Mouse (Mus musculus) CH12.LX (cell line): Measurements from ENCODE around the gene Opcml. TPM values are rescaled to one million over a fixed set of nuclear protein-coding genes. Genes with fewer than 3 reads are reported as not detected.

ENCODE experiments used
- DNase-seq: peaks from one replicate; pipeline ENCODE4 v3.0.0-alpha.2; 2013; ENCODE audit errors: extremely low read depth
- H3K27ac ChIP-seq: 2 replicates; pipeline ENCODE4 v1.5.1; 2012; ENCODE audit warnings: low read depth, mild to moderate bottlenecking, control low read depth, moderate library complexity; ENCODE audit not compliant: insufficient read depth
- H3K27me3 ChIP-seq: replicated peaks from 2 replicates; pipeline ENCODE3; 2012; ENCODE audit warnings: inconsistent platforms
- H3K36me3 ChIP-seq, 2 experiments: replicated peaks in 1 of 2; 2 replicates each; pipeline versions ENCODE3 to v1.6.1; 2012; ENCODE audit warnings: inconsistent platforms in 1 of 2, low read length in 1 of 2, mild to moderate bottlenecking in 1 of 2, mixed read lengths in 1 of 2, moderate library complexity in 1 of 2; ENCODE audit not compliant: control insufficient read depth in 1 of 2, insufficient read depth in 1 of 2
- H3K4me1 ChIP-seq, 2 experiments: 2 replicates each; pipeline ENCODE4 v1.6.1; 2012; ENCODE audit warnings: inconsistent platforms in 1 of 2, moderate library complexity in 1 of 2; ENCODE audit not compliant: insufficient read depth in 2 of 2, control insufficient read depth in 1 of 2
- H3K4me2 ChIP-seq: 2 replicates; pipeline ENCODE4 v1.6.1; 2012; ENCODE audit warnings: low read depth, mild to moderate bottlenecking, control low read depth; ENCODE audit not compliant: poor library complexity, insufficient read depth, severe bottlenecking
- H3K4me3 ChIP-seq, 3 experiments: fragments of 150-350 bp in 1 of 3; sonication (generic) in 1 of 3; replicated peaks in 1 of 3; 2 replicates each; pipeline versions ENCODE3 to v1.5.1; 2011 to 2012; ENCODE audit warnings: low read depth in 2 of 3, low read length in 2 of 3, mild to moderate bottlenecking in 2 of 3, moderate library complexity in 2 of 3, control low read depth in 1 of 3, improper control_type of control experiment in 1 of 3, inconsistent platforms in 1 of 3, mixed read lengths in 1 of 3; ENCODE audit not compliant: poor library complexity in 1 of 3
- H3K79me2 ChIP-seq: replicated peaks from 2 replicates; pipeline ENCODE4 v1.6.1; 2012; ENCODE audit warnings: mild to moderate bottlenecking, moderate library complexity; ENCODE audit not compliant: control insufficient read depth, poor library complexity, insufficient read depth, severe bottlenecking; ENCODE audit errors: extremely low read depth
- H3K9ac ChIP-seq: 2 replicates; pipeline ENCODE4 v1.6.1; 2012; ENCODE audit warnings: low read depth, mild to moderate bottlenecking, control low read depth, moderate library complexity; ENCODE audit not compliant: insufficient read depth
- H3K9me3 ChIP-seq: replicated peaks from 2 replicates; pipeline ENCODE3; 2012; ENCODE audit warnings: low read length, inconsistent platforms, mixed read lengths
- BHLHE40 ChIP-seq: IDR thresholded peaks from 2 replicates; pipeline ENCODE4 v1.6.1; 2011; ENCODE audit warnings: mild to moderate bottlenecking, low read depth, low read length, improper control_type of control experiment
- CHD1 ChIP-seq: IDR thresholded peaks from 2 replicates; pipeline ENCODE4 v1.6.1; 2012; ENCODE audit warnings: low read depth, low read length, improper control_type of control experiment, inconsistent platforms
- CHD2 ChIP-seq: IDR thresholded peaks from 2 replicates; pipeline ENCODE4 v1.6.1; 2011; ENCODE audit warnings: low read length, improper control_type of control experiment
- CTCF ChIP-seq, 2 experiments: IDR thresholded peaks in 1 of 2; conservative IDR thresholded peaks in 1 of 2; 2 replicates each; pipeline ENCODE4 v1.5.1; 2011 to 2012; ENCODE audit warnings: low read depth in 2 of 2, low read length in 2 of 2, improper control_type of control experiment in 1 of 2, inconsistent platforms in 1 of 2, mild to moderate bottlenecking in 1 of 2, moderate library complexity in 1 of 2
- E2F4 ChIP-seq: IDR thresholded peaks from 2 replicates; pipeline ENCODE4 v1.6.1; 2011; ENCODE audit warnings: low read depth, low read length, improper control_type of control experiment; ENCODE audit not compliant: insufficient replicate concordance
- ELF1 ChIP-seq: IDR thresholded peaks from 2 replicates; pipeline ENCODE4 v1.6.1; 2014; ENCODE audit warnings: low read depth, mild to moderate bottlenecking, inconsistent platforms, low read length, improper control_type of control experiment
- EP300 ChIP-seq: IDR thresholded peaks from 2 replicates; pipeline ENCODE4 v1.6.1; 2011; ENCODE audit warnings: low read length, improper control_type of control experiment
- GABPA ChIP-seq: IDR thresholded peaks from 2 replicates; pipeline ENCODE4 v1.6.1; 2012; ENCODE audit warnings: low read depth, low read length, improper control_type of control experiment, inconsistent platforms; ENCODE audit not compliant: insufficient replicate concordance
- HCFC1 ChIP-seq: IDR thresholded peaks from 2 replicates; pipeline ENCODE4 v1.6.1; 2012; ENCODE audit warnings: low read depth, mild to moderate bottlenecking, inconsistent platforms, low read length, improper control_type of control experiment
- MAX ChIP-seq: IDR thresholded peaks from 2 replicates; pipeline ENCODE4 v1.6.1; 2011; ENCODE audit warnings: low read length, improper control_type of control experiment
- MEF2A ChIP-seq: IDR thresholded peaks from 2 replicates; pipeline ENCODE4 v1.6.1; 2014; ENCODE audit warnings: low read depth, mild to moderate bottlenecking, inconsistent platforms, low read length, improper control_type of control experiment, borderline replicate concordance
- MXI1 ChIP-seq: IDR thresholded peaks from 2 replicates; pipeline ENCODE4 v1.6.1; 2011; ENCODE audit warnings: mild to moderate bottlenecking, low read depth, low read length, improper control_type of control experiment
- MYC ChIP-seq: IDR thresholded peaks from 2 replicates; pipeline ENCODE4 v1.6.1; 2011; ENCODE audit warnings: low read depth, mild to moderate bottlenecking, improper control_type of control experiment, low read length
- PAX5 ChIP-seq: IDR thresholded peaks from 2 replicates; pipeline ENCODE4 v1.6.1; 2012; ENCODE audit warnings: low read length, inconsistent platforms, mixed read lengths
- POLR2AphosphoS2 ChIP-seq: IDR thresholded peaks from 2 replicates; pipeline ENCODE4 v1.6.1; 2011; ENCODE audit warnings: low read depth, low read length, improper control_type of control experiment
- RCOR1 ChIP-seq: conservative IDR thresholded peaks from 2 replicates; pipeline ENCODE4 v1.6.1; 2012; ENCODE audit warnings: low read depth, mild to moderate bottlenecking, inconsistent platforms, low read length, improper control_type of control experiment
- TBP ChIP-seq: conservative IDR thresholded peaks from 2 replicates; pipeline ENCODE4 v1.6.1; 2011; ENCODE audit warnings: low read depth, low read length, improper control_type of control experiment
- UBTF ChIP-seq: IDR thresholded peaks from 2 replicates; pipeline ENCODE4 v1.6.1; 2012; ENCODE audit warnings: low read depth, mild to moderate bottlenecking, inconsistent platforms, low read length, improper control_type of control experiment, moderate library complexity
- ZMIZ1 ChIP-seq: IDR thresholded peaks from 2 replicates; pipeline ENCODE4 v1.6.1; 2012; ENCODE audit warnings: low read depth, mild to moderate bottlenecking, inconsistent platforms, low read length, improper control_type of control experiment
- ZNF384 ChIP-seq: IDR thresholded peaks from 2 replicates; pipeline ENCODE4 v1.6.1; 2012; ENCODE audit warnings: low read depth, low read length, improper control_type of control experiment, inconsistent platforms
- dilution Hi-C: fragments of 300-500 bp; cut with MboI; formaldehyde crosslinking; loops from 2 replicates; pipeline ENCODE4 v1.14.3; 2020; ENCODE audit warnings: low sequenced_read_pairs; ENCODE audit not compliant: extremely low pct_unique_long_range_greater_than_20kb, extremely low pct_ligation_motif_present
- in situ Hi-C: fragments of 300-500 bp; cut with MboI; formaldehyde crosslinking; loops from 3 replicates; pipeline ENCODE4 v1.14.3; 2019; ENCODE audit warnings: low sequenced_read_pairs, low pct_ligation_motif_present, low pct_unique_long_range_greater_than_20kb, mixed read lengths
- polyA plus RNA-seq: library from polyadenylated mRNA; unstranded; fragments of >175 nt; gene quantifications from 2 replicates; pipeline ENCODE4 v1.2.1, GENCODE M21; 2012; ENCODE audit warnings: low read depth; ENCODE audit not compliant: insufficient read length
- total RNA-seq, 2 experiments: library from RNA; depleted of rRNA; stranded (reverse); fragments of 300-350 nt in 1 of 2; fragments of >200 nt in 1 of 2; gene quantifications; 2 replicates each; pipeline ENCODE4 v1.2.3; 2012 to 2014

The Opcml gene
- total and polyA plus RNA-seq, 3 experiments = 0.34 to 0.60 TPM; not detected in 1

DNA sequence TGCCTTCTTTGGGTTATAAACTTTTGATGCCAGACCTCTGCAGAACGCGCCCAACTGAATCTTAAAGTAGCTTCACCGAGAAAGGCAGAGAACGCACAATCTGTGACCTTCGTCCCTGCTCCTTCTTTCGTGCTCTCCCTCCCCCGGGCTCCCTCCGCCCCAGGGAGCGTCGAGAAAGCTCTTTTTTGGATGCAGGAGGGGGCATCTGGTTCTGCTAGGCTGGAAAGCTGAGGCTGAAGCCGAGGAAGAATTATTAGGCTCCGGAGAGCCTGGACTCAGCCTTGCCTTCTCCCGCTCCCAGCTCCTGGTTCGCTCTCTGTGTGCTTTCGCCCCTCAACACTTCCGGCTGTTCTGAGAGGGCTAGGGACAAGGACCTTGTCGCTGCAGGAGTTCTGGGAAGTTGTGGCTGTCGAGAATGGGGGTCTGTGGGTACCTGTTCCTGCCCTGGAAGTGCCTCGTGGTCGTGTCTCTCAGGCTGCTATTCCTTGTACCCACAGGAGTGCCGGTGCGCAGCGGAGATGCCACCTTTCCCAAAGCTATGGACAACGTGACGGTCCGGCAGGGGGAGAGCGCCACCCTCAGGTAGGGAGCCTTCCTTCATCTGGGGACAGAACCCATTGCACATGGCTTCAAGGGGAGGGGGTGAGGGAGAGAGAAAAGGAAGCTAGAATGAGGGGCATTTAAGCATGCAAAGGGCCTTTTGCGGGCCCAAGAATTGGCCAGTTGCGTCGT, 613.4 kb downstream of the Opcml start:
- H3K4me3 ChIP-seq = no peak overlapping the region
- H3K9me3 ChIP-seq = peaks cover 23% of the 10 kb centered on the region
- TF ChIP-seq UBTF (no peak), CHD1 (no peak), POLR2AphosphoS2 (no peak), ELF1 (no peak)
- H3K9ac ChIP-seq = no peak overlapping the region
- dilution Hi-C loops = no loop called here
- in situ Hi-C loops = no loop called here
- H3K27ac ChIP-seq = no peak overlapping the region
- H3K4me2 ChIP-seq = no peak overlapping the region
- no peaks in the 10 kb centered on the region for H3K36me3 ChIP-seq
- H3K4me1 ChIP-seq = no peaks in the 10 kb centered on the region
- no peak for DNase-seq
- no peaks in the 10 kb centered on the region for H3K27me3 ChIP-seq
- H3K79me2 ChIP-seq = no peaks in the 10 kb centered on the region

- TF ChIP-seq E2F4 (no peak), GABPA (no peak), CHD2 (no peak), EP300 (no peak), PAX5 (no peak), CTCF (conservative IDR thresholded peaks at IDR 0.05 in 1 of 2, IDR thresholded peaks at IDR 0.05 in 1 of 2; ENCODE audit: low read depth in 2 of 2, low read length in 2 of 2) (no peak), BHLHE40 (no peak), UBTF (no peak), MAX (no peak), RCOR1 (no peak), MEF2A (no peak), MYC (no peak), MXI1 (no peak), ELF1 (no peak), HCFC1 (no peak), ZMIZ1 (no peak), TBP (no peak), ZNF384 (no peak)
- H3K27me3 ChIP-seq = no peaks in the 10 kb centered on the region
- in situ Hi-C loops = no loop called here
- peaks cover 22% of the 10 kb centered on the region for H3K9me3 ChIP-seq
- no peak overlapping the region for H3K4me3 ChIP-seq
- no peaks in the 10 kb centered on the region for H3K79me2 ChIP-seq
- dilution Hi-C loops = no loop called here
- H3K27ac ChIP-seq = no peak overlapping the region
- no peaks in the 10 kb centered on the region for H3K4me1 ChIP-seq
- H3K4me2 ChIP-seq = no peak overlapping the region
- H3K36me3 ChIP-seq = no peaks in the 10 kb centered on the region
- no peak for DNase-seq
- no peak overlapping the region for H3K9ac ChIP-seq
Observed at GRCm38 (mm10) chr9:28404616-28405015, 614.0 kb downstream of the Opcml start.
